18 mouse cellular contexts compared by ENCODE assay signal in genomic region chr13:17342836-17343235, GRCm38 (mm10).
A peak's percentile ranks its signal among the peaks of the same experiment; 100 is the strongest.
DNase-seq lines count a peak whose midpoint lies in the region; ATAC-seq and TF ChIP-seq lines count a peak whose summit lies in the region.
"Had no signal": no experiment of that assay in that cellular context is flagged by ENCODE, and none has a peak within 500 bp of the region (broad histone marks: within the 10 kb centered on the region; RNA-seq: fewer than 3 reads in every experiment).

No protein-coding gene starts in this region.

- TF ChIP-seq CTCF in hindbrain, postnatal 0 days (IDR thresholded peaks at IDR 0.05; ENCODE audit: low read depth): no peak
- no peak for TF ChIP-seq CTCF in midbrain, postnatal 0 days (IDR thresholded peaks at IDR 0.05)

- H3K9ac ChIP-seq in hindbrain, postnatal 0 days (replicated peaks; ENCODE audit: low read length): no peak overlapping the region
- H3K9ac ChIP-seq in midbrain, postnatal 0 days (replicated peaks; ENCODE audit: low read length, poor library complexity, severe bottlenecking): no peak overlapping the region
- H3K9ac ChIP-seq in midbrain, embryonic 15.5 days: no peak overlapping the region
- H3K9ac ChIP-seq: embryonic facial prominence, embryonic 12.5 days; forebrain, embryonic 13.5 days; forebrain, embryonic 15.5 days; forebrain, postnatal 0 days had no signal

- H3K4me1 ChIP-seq in hindbrain, postnatal 0 days (ENCODE audit: insufficient read depth, low read length): no peaks in the 10 kb centered on the region
- H3K4me1 ChIP-seq in hindbrain, embryonic 10.5 days (replicated peaks): no peaks in the 10 kb centered on the region
- no peaks in the 10 kb centered on the region for H3K4me1 ChIP-seq in midbrain, postnatal 0 days (ENCODE audit: insufficient read depth, low read length)
- no peaks in the 10 kb centered on the region for H3K4me1 ChIP-seq in midbrain, embryonic 15.5 days
- H3K4me1 ChIP-seq: embryonic facial prominence, embryonic 10.5 days; embryonic facial prominence, embryonic 12.5 days; forebrain, embryonic 13.5 days; forebrain, embryonic 15.5 days had no signal

- DNase-seq in cerebellum, postnatal 14 days: peak; percentile 51 to 56
- no peak for DNase-seq in cerebellum, adult 8-10 months
- peak; percentile 16 for DNase-seq in hindbrain, postnatal 0 days (ENCODE audit: low spot score)
- DNase-seq in hindbrain, embryonic 10.5 days (ENCODE audit: low spot score): no peak
- peak; percentile 17 for DNase-seq in midbrain, postnatal 0 days (ENCODE audit: low spot score)
- no peak for DNase-seq in testis, postnatal 10 days (ENCODE audit: low spot score)
- DNase-seq: adrenal gland, adult 2 months; adrenal gland, postnatal 10 days; adrenal gland, postnatal 25 days; cerebellum, adult 11-12 months; cerebellum, adult 9-10 months; cerebellum, postnatal 25 days; forebrain, postnatal 0 days had no signal

- no peak overlapping the region for H3K27ac ChIP-seq in hindbrain, postnatal 0 days
- H3K27ac ChIP-seq in hindbrain, embryonic 10.5 days: no peak overlapping the region
- no peak overlapping the region for H3K27ac ChIP-seq in midbrain, postnatal 0 days (ENCODE audit: low read depth, low read length)
- no peak overlapping the region for H3K27ac ChIP-seq in midbrain, embryonic 15.5 days
- H3K27ac ChIP-seq: embryonic facial prominence, embryonic 10.5 days; embryonic facial prominence, embryonic 12.5 days; forebrain, embryonic 13.5 days; forebrain, embryonic 15.5 days had no signal

- 84% methylated on average over 8 of the region's 8 CpGs for WGBS in hindbrain, postnatal 0 days
- 95% methylated on average over 8 of the region's 8 CpGs for WGBS in hindbrain, embryonic 10.5 days
- 94% methylated on average over 8 of the region's 8 CpGs for WGBS in midbrain, postnatal 0 days
- WGBS in midbrain, embryonic 15.5 days: 93% methylated on average over 8 of the region's 8 CpGs

- no peaks in the 10 kb centered on the region for H3K9me3 ChIP-seq in hindbrain, postnatal 0 days (ENCODE audit: low read length)
- H3K9me3 ChIP-seq in hindbrain, embryonic 10.5 days: no peaks in the 10 kb centered on the region
- H3K9me3 ChIP-seq in midbrain, postnatal 0 days (ENCODE audit: low read length): no peaks in the 10 kb centered on the region
- H3K9me3 ChIP-seq in midbrain, embryonic 15.5 days: no peaks in the 10 kb centered on the region
- H3K9me3 ChIP-seq: embryonic facial prominence, embryonic 10.5 days; embryonic facial prominence, embryonic 12.5 days; forebrain, embryonic 13.5 days; forebrain, embryonic 15.5 days had no signal

- no peaks in the 10 kb centered on the region for H3K27me3 ChIP-seq in hindbrain, postnatal 0 days (ENCODE audit: insufficient read depth, low read length)
- no peaks in the 10 kb centered on the region for H3K27me3 ChIP-seq in hindbrain, embryonic 10.5 days (ENCODE audit: insufficient read depth, poor library complexity, severe bottlenecking)
- no peaks in the 10 kb centered on the region for H3K27me3 ChIP-seq in midbrain, postnatal 0 days (ENCODE audit: insufficient read depth, low read length)
- H3K27me3 ChIP-seq in midbrain, embryonic 15.5 days (replicated peaks): no peaks in the 10 kb centered on the region
- H3K27me3 ChIP-seq: embryonic facial prominence, embryonic 12.5 days; forebrain, embryonic 13.5 days; forebrain, embryonic 15.5 days had no signal

- H3K4me3 ChIP-seq in hindbrain, postnatal 0 days (ENCODE audit: low read length): no peak overlapping the region
- no peak overlapping the region for H3K4me3 ChIP-seq in hindbrain, embryonic 10.5 days
- H3K4me3 ChIP-seq in midbrain, postnatal 0 days (ENCODE audit: low read depth, low read length): no peak overlapping the region
- H3K4me3 ChIP-seq in midbrain, embryonic 15.5 days: no peak overlapping the region
- H3K4me3 ChIP-seq: embryonic facial prominence, embryonic 10.5 days; embryonic facial prominence, embryonic 12.5 days; forebrain, embryonic 13.5 days; forebrain, embryonic 15.5 days had no signal

- ATAC-seq in hindbrain, postnatal 0 days: no peak
- no peak for ATAC-seq in midbrain, postnatal 0 days (ENCODE audit: low FRiP score)
- ATAC-seq in midbrain, embryonic 15.5 days (replicated peaks): no peak
- ATAC-seq: forebrain, embryonic 13.5 days; forebrain, embryonic 15.5 days; forebrain, postnatal 0 days had no signal

- no peak overlapping the region for H3K4me2 ChIP-seq in hindbrain, postnatal 0 days (ENCODE audit: low read depth, low read length)
- H3K4me2 ChIP-seq in midbrain, postnatal 0 days (ENCODE audit: low read depth, low read length, poor library complexity, severe bottlenecking): no peak overlapping the region
- H3K4me2 ChIP-seq in midbrain, embryonic 15.5 days: no peak overlapping the region
- H3K4me2 ChIP-seq: embryonic facial prominence, embryonic 12.5 days; forebrain, embryonic 13.5 days; forebrain, embryonic 15.5 days had no signal

- H3K36me3 ChIP-seq in hindbrain, postnatal 0 days (ENCODE audit: insufficient read depth, low read length): no peaks in the 10 kb centered on the region
- no peaks in the 10 kb centered on the region for H3K36me3 ChIP-seq in hindbrain, embryonic 10.5 days
- no peaks in the 10 kb centered on the region for H3K36me3 ChIP-seq in midbrain, postnatal 0 days (ENCODE audit: insufficient read depth, low read length)
- no peaks in the 10 kb centered on the region for H3K36me3 ChIP-seq in midbrain, embryonic 15.5 days (replicated peaks)
- H3K36me3 ChIP-seq: embryonic facial prominence, embryonic 10.5 days; embryonic facial prominence, embryonic 12.5 days; forebrain, embryonic 15.5 days had no signal

Comparison
In these comparisons a context has a peak if more than half of its experiments do, and no peak if none do; other contexts are left out.
1. DNase-seq: peak in cerebellum, postnatal 14 days (2 of 2), hindbrain, postnatal 0 days (single experiment) and midbrain, postnatal 0 days (single experiment); none in cerebellum, adult 8-10 months (single experiment), hindbrain, embryonic 10.5 days (single experiment) and testis, postnatal 10 days (single experiment).